Mouse (Mus musculus) forebrain, embryonic 11.5 days (tissue): Measurements from ENCODE around the gene Zhx3. TPM values are rescaled to one million over a fixed set of nuclear protein-coding genes. Genes with fewer than 3 reads are reported as not detected.

ENCODE experiments used
- ATAC-seq: fragments of 200-750 bp; cut with Nextera tagmentation; replicated peaks from 2 replicates; pipeline ENCODE4 v1.8.0; 2017; ENCODE audit warnings: moderate TSS enrichment; ENCODE audit not compliant: low FRiP score
- DNase-seq: peaks from one replicate; pipeline ENCODE4 v3.0.0-alpha.2; 2017; ENCODE audit warnings: low spot score
- H3K27ac ChIP-seq: fragments of 300-500 bp; sonication (generic); 2 replicates; pipeline ENCODE4 v1.5.1; 2014; ENCODE audit warnings: low read depth, low read length
- H3K27me3 ChIP-seq: fragments of 300-500 bp; sonication (generic); 2 replicates; pipeline ENCODE4 v1.6.1; 2014; ENCODE audit warnings: mild to moderate bottlenecking, low read length, mixed read lengths; ENCODE audit not compliant: control insufficient read depth, insufficient read depth
- H3K36me3 ChIP-seq: fragments of 300-500 bp; sonication (generic); 2 replicates; pipeline ENCODE4 v1.6.1; 2014; ENCODE audit warnings: mild to moderate bottlenecking, low read length, moderate library complexity, mixed read lengths; ENCODE audit not compliant: control insufficient read depth, insufficient read depth
- H3K4me1 ChIP-seq: fragments of 300-500 bp; sonication (generic); replicated peaks from 2 replicates; pipeline ENCODE4 v1.6.1; 2014; ENCODE audit warnings: low read length, mixed read lengths; ENCODE audit not compliant: control insufficient read depth, insufficient read depth
- H3K4me2 ChIP-seq: fragments of 300-500 bp; sonication (generic); 2 replicates; pipeline ENCODE4 v1.6.1; 2014; ENCODE audit warnings: low read depth, mild to moderate bottlenecking, low read length, moderate library complexity, mixed read lengths; ENCODE audit not compliant: severe bottlenecking
- H3K4me3 ChIP-seq: fragments of 300-500 bp; sonication (generic); 2 replicates; pipeline ENCODE4 v1.5.1; 2014; ENCODE audit warnings: low read depth, low read length
- H3K9ac ChIP-seq: fragments of 300-500 bp; sonication (generic); 2 replicates; pipeline ENCODE4 v1.6.1; 2014; ENCODE audit warnings: low read length
- H3K9me3 ChIP-seq: fragments of 300-500 bp; sonication (generic); 2 replicates; pipeline ENCODE4 v1.6.1; 2016; ENCODE audit warnings: low read length, mixed read lengths; ENCODE audit not compliant: control insufficient read depth
- WGBS: fragments of 180-500 bp; shearing (Covaris S2); extraction: QIAGEN DNeasy Blood & Tissue Kit; methylation state at CpG from one replicate; pipeline ENCODE4 v1.1.7; 2014; 5-methylcytosine and 5-hydroxymethylcytosine counted together
- polyA plus RNA-seq: library from polyadenylated mRNA; unstranded; fragments of >200 nt; fragmentation: Nextera tagmentation; extraction: Ambion mirVana; gene quantifications from 2 replicates; pipeline ENCODE4 v1.2.1, GENCODE M21; 2014

Gene Zhx3
- polyA plus RNA-seq, 1 experiment from 2014 or later = 10.0 TPM

DNA sequence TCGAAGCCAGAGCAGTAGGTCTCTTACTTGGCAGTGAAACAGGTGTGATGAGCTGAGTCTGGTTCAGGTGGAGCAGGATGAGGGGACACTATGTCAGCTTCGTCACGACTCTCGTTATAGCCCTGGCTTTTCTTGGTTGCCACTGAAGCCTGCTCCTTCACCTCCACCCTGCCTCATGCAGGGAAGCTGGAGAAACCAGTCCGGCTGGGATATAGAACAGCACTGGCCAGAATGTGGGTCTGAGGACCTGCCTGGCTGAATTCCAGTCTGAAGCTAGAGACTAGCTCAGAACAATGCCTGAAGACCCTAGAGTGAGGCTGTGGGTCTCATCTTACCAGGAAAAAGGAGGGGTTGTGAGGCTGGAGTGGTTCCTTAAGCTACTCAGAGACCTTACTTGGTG, 18.2 kb upstream of the Zhx3 start:
- no peak overlapping the region for H3K4me3 ChIP-seq
- no peak overlapping the region for H3K9ac ChIP-seq
- H3K27ac ChIP-seq = no peak overlapping the region
- H3K36me3 ChIP-seq = no peaks in the 10 kb centered on the region
- H3K4me1 ChIP-seq = no peaks in the 10 kb centered on the region
- WGBS = 80% methylated on average over 5 of the region's 5 CpGs
- DNase-seq (no peak), ATAC-seq (no peak)
- no peak overlapping the region for H3K4me2 ChIP-seq
- H3K9me3 ChIP-seq = no peaks in the 10 kb centered on the region
- peaks cover 8% of the 10 kb centered on the region for H3K27me3 ChIP-seq

DNA sequence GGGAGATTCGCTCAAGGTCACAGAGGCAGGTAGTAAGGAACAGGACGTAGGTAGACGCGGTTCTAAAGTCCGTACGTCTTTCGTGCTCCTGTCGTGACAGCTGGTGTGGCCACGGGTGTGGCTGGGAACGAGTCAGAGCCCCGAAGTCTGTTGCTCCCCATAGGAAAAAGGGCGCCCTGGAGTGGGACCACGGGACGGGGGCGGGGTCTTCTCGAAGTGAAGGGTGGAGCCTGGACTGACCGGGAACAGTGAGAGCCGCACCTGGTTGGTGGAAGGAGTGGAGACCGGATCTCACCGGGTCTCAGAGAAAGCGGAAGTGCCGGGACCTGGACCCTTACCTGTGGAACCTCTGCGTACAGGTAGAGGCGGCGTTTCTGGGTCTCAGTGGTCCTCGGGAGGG, 15.1 kb upstream of the Zhx3 start:
- peak; percentile 67 for DNase-seq

GRCm38 (mm10) chr2:160887284-160887683, 14.5 kb upstream of the Zhx3 start:
- Histone ChIP-seq H3K4me2 (peak overlapping the region; percentile 70), H3K27ac (no peak overlapping the region), H3K36me3 (no peaks in the 10 kb centered on the region), H3K9ac (no peak overlapping the region), H3K27me3 (peaks cover 8% of the 10 kb centered on the region), H3K4me1 (no peaks in the 10 kb centered on the region), H3K9me3 (no peaks in the 10 kb centered on the region), H3K4me3 (peak overlapping the region; percentile 31)
- peak; percentile 85 for ATAC-seq
- peak; percentile 88 for DNase-seq
- 2% methylated on average over 11 of the region's 11 CpGs for WGBS

More for the DNA sequence above, 15.1 kb upstream of the Zhx3 start:
- Histone ChIP-seq H3K36me3 (no peaks in the 10 kb centered on the region), H3K27me3 (peaks cover 8% of the 10 kb centered on the region), H3K9me3 (no peaks in the 10 kb centered on the region), H3K27ac (no peak overlapping the region), H3K9ac (peak overlapping the region; percentile 28; the same call in 1 of the 2 replicates), H3K4me1 (no peaks in the 10 kb centered on the region), H3K4me2 (peak overlapping the region; percentile 70), H3K4me3 (peak overlapping the region; percentile 31)
- WGBS = under 1% methylated on average over 26 of the region's 26 CpGs
- ATAC-seq = peak; percentile 69

DNA sequence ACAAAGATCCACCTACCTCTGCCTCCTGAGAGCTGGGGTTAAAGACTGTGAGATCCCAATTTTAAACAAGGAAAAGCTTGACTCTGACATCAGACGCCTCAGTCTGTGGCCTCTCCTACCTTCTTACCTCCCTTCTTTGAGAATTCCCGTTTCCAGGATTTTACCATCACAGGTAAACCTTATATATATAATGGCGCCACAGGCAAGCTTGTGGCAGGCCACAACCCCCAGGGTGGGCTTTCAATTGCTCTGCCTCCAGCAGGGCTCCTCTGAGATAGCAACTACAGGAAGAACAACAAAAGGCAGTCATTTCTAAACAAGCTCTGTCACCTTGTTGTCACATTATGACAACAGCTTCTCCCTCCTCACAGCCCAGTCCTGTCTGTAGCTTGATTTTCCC, 13.4 kb upstream of the Zhx3 start:
- no peaks in the 10 kb centered on the region for H3K36me3 ChIP-seq
- WGBS = 79% methylated on average over 3 of the region's 3 CpGs
- no peaks in the 10 kb centered on the region for H3K4me1 ChIP-seq
- no peak overlapping the region for H3K27ac ChIP-seq
- ATAC-seq (no peak), DNase-seq (no peak)
- H3K4me3 ChIP-seq = no peak overlapping the region
- H3K4me2 ChIP-seq = no peak overlapping the region
- no peaks in the 10 kb centered on the region for H3K9me3 ChIP-seq
- peaks cover 8% of the 10 kb centered on the region for H3K27me3 ChIP-seq
- no peak overlapping the region for H3K9ac ChIP-seq

DNA sequence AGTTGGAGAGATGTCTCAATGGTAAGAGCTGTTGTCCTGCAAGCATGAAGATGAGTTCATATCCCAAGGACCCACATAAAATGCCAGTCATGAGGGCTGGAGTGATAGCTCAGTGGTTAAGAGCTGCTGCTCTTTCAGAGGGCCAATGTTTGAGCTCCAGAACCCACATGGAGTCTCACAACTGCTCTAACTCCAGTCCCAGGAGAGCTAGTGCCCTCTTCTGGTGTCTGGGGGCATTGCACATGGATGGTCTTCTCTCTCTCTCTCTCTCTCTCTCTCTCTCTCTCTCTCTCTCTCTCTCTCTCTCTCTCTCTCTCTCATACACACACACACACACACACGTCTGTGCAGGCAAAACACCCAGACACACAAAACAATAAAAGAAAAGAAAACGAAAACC, 12.0 kb upstream of the Zhx3 start:
- Histone ChIP-seq H3K27ac (no peak overlapping the region), H3K4me2 (no peak overlapping the region), H3K27me3 (peaks cover 8% of the 10 kb centered on the region), H3K36me3 (no peaks in the 10 kb centered on the region), H3K4me3 (no peak overlapping the region), H3K9me3 (no peaks in the 10 kb centered on the region), H3K4me1 (no peaks in the 10 kb centered on the region), H3K9ac (no peak overlapping the region)
- 26% methylated on average over 2 of the region's 2 CpGs for WGBS
- DNase-seq = peak; percentile 80
- no peak for ATAC-seq

GRCm38 (mm10) chr2:160883912-160884311, 11.1 kb upstream of the Zhx3 start:
- Histone ChIP-seq H3K9ac (no peak overlapping the region), H3K9me3 (no peaks in the 10 kb centered on the region), H3K27me3 (peaks cover 8% of the 10 kb centered on the region), H3K27ac (no peak overlapping the region), H3K4me1 (no peaks in the 10 kb centered on the region), H3K4me2 (no peak overlapping the region), H3K36me3 (no peaks in the 10 kb centered on the region), H3K4me3 (no peak overlapping the region)
- DNase-seq (no peak), ATAC-seq (no peak)
- 82% methylated on average over 4 of the region's 4 CpGs for WGBS

GRCm38 (mm10) chr2:160882436-160882835, 9.6 kb upstream of the Zhx3 start:
- H3K27me3 ChIP-seq = 0 out of 2 replicates have a peak, but pooled peaks cover under 1% of the 10 kb centered on the region
- no peaks in the 10 kb centered on the region for H3K36me3 ChIP-seq
- WGBS = 76% methylated on average over 5 of the region's 5 CpGs
- H3K4me1 ChIP-seq = no peaks in the 10 kb centered on the region
- DNase-seq (no peak), ATAC-seq (no peak)
- no peak overlapping the region for H3K9ac ChIP-seq
- H3K9me3 ChIP-seq = no peaks in the 10 kb centered on the region
- H3K4me3 ChIP-seq = no peak overlapping the region
- H3K27ac ChIP-seq = no peak overlapping the region
- no peak overlapping the region for H3K4me2 ChIP-seq

GRCm38 (mm10) chr2:160881462-160882101, 8.8 kb upstream of the Zhx3 start:
- H3K9me3 ChIP-seq = no peaks in the 10 kb centered on the region
- no peak overlapping the region for H3K9ac ChIP-seq
- H3K4me1 ChIP-seq = no peaks in the 10 kb centered on the region
- 55% methylated on average over 6 of the region's 6 CpGs for WGBS
- H3K36me3 ChIP-seq = no peaks in the 10 kb centered on the region
- no peak overlapping the region for H3K27ac ChIP-seq
- no peaks in the 10 kb centered on the region for H3K27me3 ChIP-seq
- H3K4me2 ChIP-seq = no peak overlapping the region
- ATAC-seq (no peak), DNase-seq (no peak)
- no peak overlapping the region for H3K4me3 ChIP-seq
